Mouse (Mus musculus) bone marrow macrophage, adult 2 months (primary cell): ENCODE results near the gene Kcnk18. TPM values are rescaled to one million over a fixed set of nuclear protein-coding genes. Genes with fewer than 3 reads are reported as not detected.

Source experiments
- H3K27ac ChIP-seq: 2 replicates; pipeline ENCODE4 v1.5.1; 2012; ENCODE audit warnings: low read depth, low read length; ENCODE audit not compliant: insufficient read depth
- H3K4me1 ChIP-seq: 2 replicates; pipeline ENCODE4 v1.6.1; 2012; ENCODE audit warnings: low read length; ENCODE audit not compliant: control insufficient read depth, insufficient read depth
- H3K4me3 ChIP-seq: 2 replicates; pipeline ENCODE4 v1.5.1; 2012; ENCODE audit warnings: mild to moderate bottlenecking, low read length, moderate library complexity; ENCODE audit not compliant: insufficient read depth
- CTCF ChIP-seq: IDR thresholded peaks from 2 replicates; pipeline ENCODE4 v1.5.1; 2012; ENCODE audit warnings: low read depth, mild to moderate bottlenecking, low read length, moderate library complexity
- POLR2A ChIP-seq: IDR thresholded peaks from 2 replicates; pipeline ENCODE4 v1.6.1; 2012; ENCODE audit warnings: mild to moderate bottlenecking, low read depth, low read length, borderline replicate concordance
- polyA plus RNA-seq: library from polyadenylated mRNA; stranded (reverse); fragments of >200 nt; gene quantifications from 2 replicates; pipeline ENCODE4 v1.2.4, GENCODE M21; 2012; ENCODE audit not compliant: missing spikeins, insufficient read depth, insufficient read length

Kcnk18 gene
- polyA plus RNA-seq, 1 experiment = not detected

- 0 out of 2 replicates have a peak, but pooled peaks cover 2% of the 10 kb centered on the region for H3K4me1 ChIP-seq
- no peak for TF ChIP-seq POLR2A
- H3K27ac ChIP-seq = no peak overlapping the region
- no peak overlapping the region for H3K4me3 ChIP-seq
Observed at GRCm38 (mm10) chr19:59190431-59191122, 28.4 kb upstream of the Kcnk18 start.

- TF ChIP-seq POLR2A (no peak), CTCF (no peak)
- H3K4me1 ChIP-seq = 0 out of 2 replicates have a peak, but pooled peaks cover 2% of the 10 kb centered on the region
- no peak overlapping the region for H3K27ac ChIP-seq
- H3K4me3 ChIP-seq = no peak overlapping the region
Observed at GRCm38 (mm10) chr19:59191123-59191505, 27.9 kb upstream of the Kcnk18 start.

- H3K4me1 ChIP-seq = 0 out of 2 replicates have a peak, but pooled peaks cover 2% of the 10 kb centered on the region
- no peak overlapping the region for H3K27ac ChIP-seq
- no peak overlapping the region for H3K4me3 ChIP-seq
- no peak for TF ChIP-seq POLR2A
- TF ChIP-seq CTCF = no peak
Observed at GRCm38 (mm10) chr19:59192491-59192890, 26.5 kb upstream of the Kcnk18 start.

DNA sequence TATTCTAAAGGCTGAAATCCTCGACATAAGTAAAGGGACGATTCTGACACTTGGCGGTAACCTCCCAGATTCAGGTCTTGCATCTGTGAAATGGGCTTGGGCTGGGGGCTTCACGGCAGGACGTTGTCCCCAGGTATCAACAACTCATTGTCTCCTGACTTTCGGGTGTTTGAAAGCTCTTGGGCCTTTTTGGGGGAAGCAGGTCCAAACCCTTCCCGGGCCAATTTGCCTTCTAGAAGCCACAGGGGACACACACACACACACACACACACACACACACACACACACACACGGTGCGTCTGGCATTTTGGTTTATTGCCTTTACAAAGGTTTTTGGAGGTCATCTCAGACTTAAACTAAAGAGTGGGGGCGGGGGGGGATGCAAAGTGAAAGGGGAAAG lies 25.6 kb upstream of the Kcnk18 start:
- Histone ChIP-seq H3K4me1 (0 out of 2 replicates have a peak, but pooled peaks cover 2% of the 10 kb centered on the region), H3K4me3 (peak overlapping the region; percentile 31; the same call in 1 of the 2 replicates), H3K27ac (no peak overlapping the region)
- no peak for TF ChIP-seq CTCF
- TF ChIP-seq POLR2A = no peak

DNA sequence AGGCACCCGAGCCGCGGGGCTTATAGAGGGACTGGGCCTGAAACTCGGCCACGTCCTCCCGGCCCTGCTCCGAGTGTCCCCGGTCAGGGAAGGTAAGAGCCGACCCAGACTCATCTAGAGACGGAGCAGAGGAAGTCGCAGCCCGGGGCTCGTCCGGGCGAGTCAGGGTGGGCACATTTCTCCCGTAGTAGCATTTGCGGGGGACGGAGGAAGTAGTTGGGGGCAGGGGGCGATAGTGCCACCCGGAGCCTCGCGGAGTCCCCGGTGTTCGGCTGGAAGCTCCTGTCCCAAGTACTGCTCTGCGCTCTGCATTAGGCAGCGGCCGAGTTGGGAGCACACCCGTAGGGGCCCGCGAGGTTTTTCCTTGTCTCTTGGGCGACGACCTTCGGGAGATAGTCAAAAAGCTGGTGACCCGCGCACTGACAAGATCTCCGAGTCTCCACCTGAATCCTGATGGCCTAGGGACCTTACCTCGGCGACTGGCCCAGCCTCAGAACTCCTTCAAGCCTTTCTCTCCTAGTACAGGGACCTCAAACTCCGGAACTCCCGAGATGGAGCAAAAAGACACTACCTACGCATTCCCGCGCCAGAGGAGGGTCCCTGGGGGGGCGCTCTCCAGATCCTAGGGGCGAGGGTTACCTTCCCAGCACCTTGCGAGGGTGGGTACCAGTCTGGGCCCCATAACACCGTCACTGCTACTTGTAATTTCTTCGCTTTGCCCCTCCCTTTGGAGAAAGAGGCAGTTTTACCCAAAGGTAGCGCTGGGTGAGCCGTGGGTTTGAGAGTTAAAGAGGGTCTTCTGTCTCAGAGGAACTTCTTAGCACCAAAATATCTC lies 24.8 kb upstream of the Kcnk18 start:
- no peak for TF ChIP-seq POLR2A
- no peak for TF ChIP-seq CTCF
- H3K4me3 ChIP-seq = peak overlapping the region; percentile 31
- H3K27ac ChIP-seq = no peak overlapping the region
- H3K4me1 ChIP-seq = 0 out of 2 replicates have a peak, but pooled peaks cover 2% of the 10 kb centered on the region

- Histone ChIP-seq H3K27ac (no peak overlapping the region), H3K4me3 (no peak overlapping the region), H3K4me1 (0 out of 2 replicates have a peak, but pooled peaks cover 2% of the 10 kb centered on the region)
- TF ChIP-seq CTCF (no peak), POLR2A (no peak)
Observed at GRCm38 (mm10) chr19:59195181-59195770, 23.7 kb upstream of the Kcnk18 start.

DNA sequence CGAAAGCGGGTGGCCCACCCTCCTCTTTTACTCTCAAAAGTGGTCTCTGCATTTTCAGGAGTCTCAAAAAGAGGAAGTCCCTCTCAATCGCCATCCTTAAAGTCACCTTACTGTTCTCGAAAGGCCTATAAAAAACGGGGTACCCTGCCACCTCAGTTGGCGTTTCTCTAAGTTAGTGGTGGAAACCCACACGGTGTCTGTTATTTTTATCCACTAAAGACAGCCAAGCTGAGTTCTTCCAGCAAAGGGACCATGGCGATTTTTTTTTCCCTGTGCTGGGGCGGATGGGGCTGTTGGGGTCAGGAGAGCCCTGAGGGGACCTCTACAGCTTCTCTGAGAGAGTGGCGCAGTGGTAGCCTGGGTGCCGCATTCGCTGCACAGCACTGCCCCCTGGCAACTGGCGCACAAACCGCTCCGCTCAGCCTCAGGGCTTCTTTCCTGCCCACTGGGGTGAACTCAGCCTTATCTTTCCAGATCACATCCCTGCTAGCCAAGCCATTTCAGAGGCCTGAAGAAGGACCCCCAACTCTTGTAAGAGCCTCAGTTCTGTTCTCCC lies 22.8 kb upstream of the Kcnk18 start:
- Histone ChIP-seq H3K27ac (no peak overlapping the region), H3K4me1 (0 out of 2 replicates have a peak, but pooled peaks cover 2% of the 10 kb centered on the region), H3K4me3 (no peak overlapping the region)
- no peak; the same call in 1 of the 2 replicates for TF ChIP-seq CTCF
- TF ChIP-seq POLR2A = no peak

GRCm38 (mm10) chr19:59198161-59198560 lies 20.9 kb upstream of the Kcnk18 start:
- Histone ChIP-seq H3K27ac (no peak overlapping the region), H3K4me1 (peaks cover 4% of the 10 kb centered on the region; the same call in 1 of the 2 replicates), H3K4me3 (no peak overlapping the region)
- TF ChIP-seq CTCF (peak; percentile 84), POLR2A (no peak)

DNA sequence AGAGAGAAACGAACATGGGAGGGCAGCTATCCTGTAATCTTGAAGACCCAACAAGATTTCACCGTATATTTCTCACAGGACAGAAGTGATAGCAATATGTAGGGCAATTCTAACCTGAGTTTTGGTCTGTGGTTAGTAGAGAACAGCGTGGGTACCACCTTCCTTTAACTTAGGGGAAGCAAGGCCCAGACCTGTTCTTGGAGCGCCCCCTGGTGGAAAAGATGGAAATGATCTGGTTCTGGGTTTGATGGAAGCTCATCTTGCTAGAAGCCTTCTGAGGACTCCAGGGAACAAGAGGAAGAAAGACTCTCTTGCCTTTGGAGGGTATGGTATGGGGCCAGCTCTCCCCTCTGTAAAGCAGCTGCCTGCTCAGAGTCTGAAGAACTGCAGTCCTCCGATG lies 10.5 kb upstream of the Kcnk18 start:
- Histone ChIP-seq H3K4me3 (no peak overlapping the region), H3K4me1 (no peaks in the 10 kb centered on the region), H3K27ac (no peak overlapping the region)
- no peak for TF ChIP-seq POLR2A
- TF ChIP-seq CTCF = peak; percentile 76

- H3K4me3 ChIP-seq = no peak overlapping the region
- H3K4me1 ChIP-seq = no peaks in the 10 kb centered on the region
- H3K27ac ChIP-seq = no peak overlapping the region
- TF ChIP-seq CTCF = no peak
- no peak for TF ChIP-seq POLR2A
Observed at GRCm38 (mm10) chr19:59208986-59209385, 10.0 kb upstream of the Kcnk18 start.
